Mouse (Mus musculus) Muller cell, postnatal 12 days (primary cell): ENCODE data around the gene Gm5728.
"Not testable (repeated sequence)": the region's sequence is repeated elsewhere in the genome, so short reads cannot be mapped to it uniquely, and the experiment has no call there.

Experiments
- DNase-seq: peaks from one replicate; pipeline ENCODE4 v3.0.0-alpha.2; 2015; ENCODE audit errors: inconsistent ontology term

The Gm5728 gene

GRCm38 (mm10) chr7:20375310-20375709, at the start of gene Gm5728:
Gm5728 (minus strand) TSS chr7:20375410.
- DNase-seq: not testable (repeated sequence)

GRCm38 (mm10) chr7:20417642-20418041, 42.4 kb upstream of the Gm5728 start, which contains the start of gene Vmn1r100:
Vmn1r100 (plus strand) TSS chr7:20417942.
- DNase-seq: not testable (repeated sequence)

DNA sequence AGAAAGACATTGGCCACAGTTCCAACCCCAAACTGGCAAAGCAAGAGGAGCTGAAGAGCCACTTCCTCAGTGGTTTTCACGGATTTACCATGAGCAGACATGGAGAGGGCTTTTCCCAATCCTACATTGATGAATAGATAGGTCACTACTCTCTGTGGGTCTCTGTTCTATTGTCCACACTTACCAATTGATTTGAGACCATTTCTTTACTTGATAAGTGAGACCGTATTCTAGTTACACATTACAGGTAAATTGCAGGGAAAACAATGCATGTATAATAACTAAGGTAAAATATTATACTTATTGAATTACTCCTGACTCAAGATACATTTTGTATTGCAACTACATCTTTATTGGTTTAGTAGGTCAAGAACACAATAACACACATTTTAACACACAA, 41.2 kb downstream of the Gm5728 start, which contains the start of gene Gm4133:
TSS of gene Gm4133 (minus strand) at position 101 of the 400 bp plus-strand sequence.
- not testable (repeated sequence) for DNase-seq
